Mouse (Mus musculus): ENCODE data around the gene Pitpnm2. TPM values are rescaled to one million over a fixed set of nuclear protein-coding genes. Genes with fewer than 3 reads are reported as not detected.

Gene Pitpnm2
- total and polyA plus RNA-seq, 2 experiments: 10.6 to 30.3 TPM

DNA sequence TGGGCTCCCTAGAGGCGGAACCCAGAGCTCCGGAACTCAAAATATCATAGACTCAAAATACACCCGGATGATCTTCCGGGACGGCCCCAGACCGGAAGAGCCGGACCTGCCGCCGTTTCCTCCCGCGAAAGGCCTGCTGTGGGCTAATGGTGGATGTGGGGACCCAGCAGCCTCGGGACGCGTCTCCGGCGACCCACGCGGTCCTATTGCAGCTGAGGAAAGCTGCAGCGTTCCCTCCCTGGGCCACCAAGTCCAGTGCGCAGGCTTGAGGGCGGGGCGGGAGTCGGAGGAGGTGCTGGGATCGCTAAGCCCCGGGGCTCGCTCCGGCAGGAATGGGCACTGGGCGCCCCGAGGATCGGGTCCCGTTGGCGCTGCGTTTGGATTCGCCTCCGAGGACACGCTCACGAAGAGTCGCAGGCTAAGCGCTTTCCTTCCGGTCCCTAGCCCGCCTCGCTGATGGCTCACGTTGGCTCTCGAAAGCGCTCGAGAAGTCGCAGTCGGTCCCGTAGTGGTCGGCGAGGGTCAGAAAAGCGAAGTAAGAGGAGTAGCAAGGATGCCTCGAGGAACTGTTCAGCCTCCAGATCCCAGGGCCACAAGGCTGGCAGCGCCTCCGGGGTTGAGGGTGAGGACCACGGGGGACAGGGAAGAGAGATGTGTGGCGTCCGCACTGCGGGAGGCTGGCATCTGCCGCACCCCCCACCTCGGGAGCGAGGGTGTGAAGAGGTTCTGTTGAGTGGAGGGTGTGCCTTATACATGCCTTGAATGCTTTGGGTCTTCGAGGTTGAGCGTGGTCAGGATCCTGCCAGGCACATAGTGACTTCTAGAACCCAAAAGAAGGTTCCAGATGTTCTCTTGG, 133.3 kb downstream of the Pitpnm2 start, which contains the start of gene Arl6ip4:
Gene Arl6ip4, plus strand, starts transcription at position 100 of the 856 bp plus-strand sequence.
- peak; percentile 40 for DNase-seq (ENCODE audit: extremely low read depth, low read depth, low spot score)
- no peaks in the 10 kb centered on the region for H3K36me3 ChIP-seq (ENCODE audit: control insufficient read depth, insufficient read depth, low read length)
- H3K27ac ChIP-seq (replicated peaks; ENCODE audit: insufficient read depth, low read depth, low read length): peak within 1 kb of the TSS; percentile 62
- peak within 1 kb of the TSS; percentile 97 for H3K4me3 ChIP-seq (ENCODE audit: insufficient read depth, low read depth, low read length)
- peak within 1 kb of the TSS; percentile 97 for H3K9ac ChIP-seq (ENCODE audit: low read depth, low read length)
- peak; percentile 67; the same call in 1 of the 2 replicates for TF ChIP-seq POLR2A (IDR thresholded peaks at IDR 0.05; ENCODE audit: extremely low read depth, insufficient read depth, low read length)
- TF ChIP-seq CTCF (IDR thresholded peaks at IDR 0.05; ENCODE audit: low read depth, low read length): no peak
- peaks cover 13% of the 10 kb centered on the region for H3K4me1 ChIP-seq (ENCODE audit: control insufficient read depth, insufficient read depth, low read length)
- no peaks in the 10 kb centered on the region for H3K27me3 ChIP-seq (ENCODE audit: control insufficient read depth, insufficient read depth, low read length)
- peaks cover 4% of the 10 kb centered on the region; the same call in 1 of the 2 replicates for H3K79me2 ChIP-seq (ENCODE audit: control insufficient read depth, insufficient read depth, low read length)
- under 1% methylated on average over 64 of the region's 64 CpGs for WGBS

- DNase-seq (ENCODE audit: extremely low read depth, low read depth, low spot score): no peak
- Histone ChIP-seq H3K4me3 (ENCODE audit: insufficient read depth, low read depth, low read length) (peak overlapping the region; percentile 97; the same call in 1 of the 2 replicates), H3K79me2 (ENCODE audit: control insufficient read depth, insufficient read depth, low read length) (peaks cover 4% of the 10 kb centered on the region; the same call in 1 of the 2 replicates), H3K36me3 (ENCODE audit: control insufficient read depth, insufficient read depth, low read length) (no peaks in the 10 kb centered on the region), H3K9ac (ENCODE audit: low read depth, low read length) (peak overlapping the region; percentile 64), H3K27ac (replicated peaks; ENCODE audit: insufficient read depth, low read depth, low read length) (no peak overlapping the region), H3K27me3 (ENCODE audit: control insufficient read depth, insufficient read depth, low read length) (no peaks in the 10 kb centered on the region), H3K4me1 (ENCODE audit: control insufficient read depth, insufficient read depth, low read length) (peaks cover 13% of the 10 kb centered on the region)
- TF ChIP-seq CTCF (IDR thresholded peaks at IDR 0.05; ENCODE audit: low read depth, low read length) (no peak), POLR2A (IDR thresholded peaks at IDR 0.05; ENCODE audit: extremely low read depth, insufficient read depth, low read length) (no peak)
- WGBS: 26% methylated on average over 7 of the region's 7 CpGs
Measured at GRCm38 (mm10) chr5:124115531-124115930, 134.0 kb downstream of the Pitpnm2 start.

- no peak for DNase-seq (ENCODE audit: extremely low read depth, low read depth, low spot score)
- TF ChIP-seq CTCF (IDR thresholded peaks at IDR 0.05; ENCODE audit: low read depth, low read length) (no peak), POLR2A (IDR thresholded peaks at IDR 0.05; ENCODE audit: extremely low read depth, insufficient read depth, low read length) (no peak)
- Histone ChIP-seq H3K27me3 (ENCODE audit: control insufficient read depth, insufficient read depth, low read length) (no peaks in the 10 kb centered on the region), H3K36me3 (ENCODE audit: control insufficient read depth, insufficient read depth, low read length) (no peaks in the 10 kb centered on the region), H3K4me1 (ENCODE audit: control insufficient read depth, insufficient read depth, low read length) (peaks cover 13% of the 10 kb centered on the region), H3K27ac (replicated peaks; ENCODE audit: insufficient read depth, low read depth, low read length) (no peak overlapping the region), H3K4me3 (ENCODE audit: insufficient read depth, low read depth, low read length) (no peak overlapping the region), H3K79me2 (ENCODE audit: control insufficient read depth, insufficient read depth, low read length) (peaks cover 4% of the 10 kb centered on the region; the same call in 1 of the 2 replicates), H3K9ac (ENCODE audit: low read depth, low read length) (no peak overlapping the region)
- 94% methylated on average over 24 of the region's 24 CpGs for WGBS
Measured at GRCm38 (mm10) chr5:124114276-124115025, 135.1 kb downstream of the Pitpnm2 start.

DNA sequence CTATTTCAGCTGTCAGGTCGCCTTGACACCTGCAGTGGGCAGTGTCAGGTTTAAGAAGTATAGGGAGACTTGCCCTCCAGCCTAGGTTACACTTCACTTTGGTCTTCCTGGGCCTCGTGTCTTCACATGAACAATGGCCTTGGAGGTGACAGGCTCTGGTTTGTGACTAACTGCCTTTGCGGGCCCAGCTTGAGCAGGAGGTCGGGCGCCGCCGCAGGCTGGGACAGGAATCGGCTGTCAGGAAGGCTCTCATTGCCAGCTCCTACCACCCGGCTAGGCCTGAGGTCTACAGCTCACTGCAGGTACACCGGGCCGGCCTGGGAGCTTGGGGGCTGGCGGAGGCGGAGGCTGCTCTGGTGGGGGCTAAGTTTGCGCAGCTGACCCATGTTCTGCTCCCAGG, 136.5 kb downstream of the Pitpnm2 start:
- TF ChIP-seq CTCF (IDR thresholded peaks at IDR 0.05; ENCODE audit: low read depth, low read length) (peak; percentile 61), POLR2A (IDR thresholded peaks at IDR 0.05; ENCODE audit: extremely low read depth, insufficient read depth, low read length) (no peak)
- H3K4me1 ChIP-seq (ENCODE audit: control insufficient read depth, insufficient read depth, low read length): peaks cover 13% of the 10 kb centered on the region
- WGBS: 20% methylated on average over 14 of the region's 14 CpGs

GRCm38 (mm10) chr5:124112531-124112930, 137.0 kb downstream of the Pitpnm2 start:
- Histone ChIP-seq H3K79me2 (ENCODE audit: control insufficient read depth, insufficient read depth, low read length) (peaks cover 4% of the 10 kb centered on the region; the same call in 1 of the 2 replicates), H3K4me1 (ENCODE audit: control insufficient read depth, insufficient read depth, low read length) (peaks cover 13% of the 10 kb centered on the region), H3K9ac (ENCODE audit: low read depth, low read length) (peak overlapping the region; percentile 83), H3K27me3 (ENCODE audit: control insufficient read depth, insufficient read depth, low read length) (no peaks in the 10 kb centered on the region), H3K4me3 (ENCODE audit: insufficient read depth, low read depth, low read length) (peak overlapping the region; percentile 83), H3K27ac (replicated peaks; ENCODE audit: insufficient read depth, low read depth, low read length) (peak overlapping the region; percentile 44), H3K36me3 (ENCODE audit: control insufficient read depth, insufficient read depth, low read length) (no peaks in the 10 kb centered on the region)
- under 1% methylated on average over 18 of the region's 18 CpGs for WGBS
- no peak for TF ChIP-seq POLR2A (IDR thresholded peaks at IDR 0.05; ENCODE audit: extremely low read depth, insufficient read depth, low read length)
- TF ChIP-seq CTCF (IDR thresholded peaks at IDR 0.05; ENCODE audit: low read depth, low read length): no peak
- peak; percentile 51 for DNase-seq (ENCODE audit: extremely low read depth, low read depth, low spot score)

More for the DNA sequence above, 136.5 kb downstream of the Pitpnm2 start:
- peaks cover 4% of the 10 kb centered on the region; the same call in 1 of the 2 replicates for H3K79me2 ChIP-seq (ENCODE audit: control insufficient read depth, insufficient read depth, low read length)
- H3K27me3 ChIP-seq (ENCODE audit: control insufficient read depth, insufficient read depth, low read length): no peaks in the 10 kb centered on the region
- H3K36me3 ChIP-seq (ENCODE audit: control insufficient read depth, insufficient read depth, low read length): no peaks in the 10 kb centered on the region
- DNase-seq (ENCODE audit: extremely low read depth, low read depth, low spot score): peak; percentile 38
- peak overlapping the region; percentile 44 for H3K27ac ChIP-seq (replicated peaks; ENCODE audit: insufficient read depth, low read depth, low read length)
- H3K4me3 ChIP-seq (ENCODE audit: insufficient read depth, low read depth, low read length): peak overlapping the region; percentile 83
- peak overlapping the region; percentile 83 for H3K9ac ChIP-seq (ENCODE audit: low read depth, low read length)
